Mouse (Mus musculus) heart, embryonic 11.5 days (tissue): ENCODE measurements around the gene Ptprm. TPM values are rescaled to one million over a fixed set of nuclear protein-coding genes. Genes with fewer than 3 reads are reported as not detected.

Experiments
- ATAC-seq: fragments of 200-750 bp; cut with Nextera tagmentation; replicated peaks from 2 replicates; pipeline ENCODE4 v1.8.0; 2017; ENCODE audit warnings: moderate library complexity; ENCODE audit not compliant: insufficient number of reproducible peaks, low FRiP score, low TSS enrichment
- H3K27ac ChIP-seq: fragments of 300-500 bp; sonication (generic); 2 replicates; pipeline ENCODE4 v1.5.1; 2014; ENCODE audit warnings: mild to moderate bottlenecking, low read depth, low read length
- H3K27me3 ChIP-seq: fragments of 300-500 bp; sonication (generic); 2 replicates; pipeline ENCODE4 v1.6.1; 2014; ENCODE audit warnings: mild to moderate bottlenecking, low read length, mixed read lengths; ENCODE audit not compliant: control insufficient read depth, insufficient read depth
- H3K36me3 ChIP-seq: fragments of 300-500 bp; sonication (generic); 2 replicates; pipeline ENCODE4 v1.6.1; 2014; ENCODE audit warnings: mild to moderate bottlenecking, low read length, moderate library complexity, mixed read lengths; ENCODE audit not compliant: control insufficient read depth, insufficient read depth
- H3K4me1 ChIP-seq: fragments of 300-500 bp; sonication (generic); 2 replicates; pipeline ENCODE4 v1.6.1; 2014; ENCODE audit warnings: low read length; ENCODE audit not compliant: control insufficient read depth, insufficient read depth
- H3K4me2 ChIP-seq: fragments of 300-500 bp; sonication (generic); 2 replicates; pipeline ENCODE4 v1.6.1; 2014; ENCODE audit warnings: mild to moderate bottlenecking, moderate library complexity
- H3K4me3 ChIP-seq: fragments of 300-500 bp; sonication (generic); 2 replicates; pipeline ENCODE4 v1.5.1; 2014; ENCODE audit warnings: low read depth, low read length
- H3K9ac ChIP-seq: fragments of 300-500 bp; sonication (generic); 2 replicates; pipeline ENCODE4 v1.6.1; 2014; ENCODE audit warnings: mild to moderate bottlenecking, low read depth, low read length, moderate library complexity
- H3K9me3 ChIP-seq: fragments of 300-500 bp; sonication (generic); replicated peaks from 2 replicates; pipeline ENCODE4 v1.6.1; 2016; ENCODE audit warnings: low read length; ENCODE audit not compliant: control insufficient read depth
- WGBS: fragments of 180-500 bp; shearing (Covaris S2); extraction: QIAGEN DNeasy Blood & Tissue Kit; methylation state at CpG from one replicate; pipeline ENCODE4 v1.1.7; 2014; ENCODE audit not compliant: insufficient replicate concordance; 5-methylcytosine and 5-hydroxymethylcytosine counted together
- polyA plus RNA-seq: library from polyadenylated mRNA; unstranded; fragments of >200 nt; fragmentation: Nextera tagmentation; extraction: Ambion mirVana; gene quantifications from 2 replicates; pipeline ENCODE4 v1.2.1, GENCODE M21; 2014

Ptprm gene
- polyA plus RNA-seq, 1 experiment from 2014 or later = 15.9 TPM

DNA sequence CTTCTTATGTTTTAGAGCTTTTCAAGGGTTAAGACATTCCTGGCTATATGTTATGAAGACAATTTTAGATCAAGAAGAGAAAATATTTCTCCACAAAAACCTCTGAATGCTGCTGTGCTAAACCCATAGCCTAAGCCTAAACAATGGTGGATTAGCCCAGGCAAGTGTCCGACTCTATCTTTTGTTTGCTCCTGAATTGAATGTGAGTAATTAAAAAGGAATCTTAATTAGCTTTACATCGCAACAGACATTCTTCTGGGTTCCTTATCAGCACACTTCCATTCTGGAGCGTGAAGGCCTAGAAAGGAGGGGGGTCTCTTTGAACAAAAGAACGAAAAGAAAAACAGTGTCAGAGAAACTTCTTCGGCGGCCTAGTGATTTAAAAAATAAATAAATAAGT is 439.6 kb downstream of the Ptprm start:
- 32% methylated on average over 6 of the region's 6 CpGs for WGBS
- no peak overlapping the region for H3K27ac ChIP-seq
- no peaks in the 10 kb centered on the region for H3K9me3 ChIP-seq
- no peak for ATAC-seq
- H3K4me1 ChIP-seq = no peaks in the 10 kb centered on the region
- H3K36me3 ChIP-seq = no peaks in the 10 kb centered on the region
- no peak overlapping the region for H3K4me3 ChIP-seq
- no peaks in the 10 kb centered on the region for H3K27me3 ChIP-seq
- H3K9ac ChIP-seq = no peak overlapping the region
- H3K4me2 ChIP-seq = no peak overlapping the region

DNA sequence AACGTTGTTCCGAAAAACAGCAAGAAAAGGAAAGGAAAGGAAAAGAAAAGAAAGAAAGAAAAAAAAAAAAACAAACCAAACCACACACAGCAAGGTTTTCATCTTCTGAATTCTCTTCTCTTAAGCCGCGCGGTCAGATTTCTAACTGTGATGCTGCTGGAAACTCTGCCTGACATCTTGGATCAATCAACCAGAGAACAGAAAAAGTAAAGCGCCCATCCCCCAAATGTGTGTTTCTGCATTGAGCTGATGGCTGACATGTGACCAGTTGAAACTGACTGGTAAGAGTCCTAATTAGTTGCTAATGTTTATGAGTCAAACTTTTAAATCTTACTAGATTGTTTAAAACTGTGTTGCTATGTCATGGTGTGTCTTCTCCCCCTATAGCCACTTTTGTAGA is 441.7 kb downstream of the Ptprm start:
- no peak overlapping the region for H3K4me2 ChIP-seq
- no peaks in the 10 kb centered on the region for H3K4me1 ChIP-seq
- no peak overlapping the region for H3K4me3 ChIP-seq
- H3K9me3 ChIP-seq = no peaks in the 10 kb centered on the region
- no peaks in the 10 kb centered on the region for H3K27me3 ChIP-seq
- H3K27ac ChIP-seq = no peak overlapping the region
- no peak for ATAC-seq
- WGBS = 83% methylated on average over 6 of the region's 6 CpGs
- H3K36me3 ChIP-seq = no peaks in the 10 kb centered on the region
- H3K9ac ChIP-seq = no peak overlapping the region

DNA sequence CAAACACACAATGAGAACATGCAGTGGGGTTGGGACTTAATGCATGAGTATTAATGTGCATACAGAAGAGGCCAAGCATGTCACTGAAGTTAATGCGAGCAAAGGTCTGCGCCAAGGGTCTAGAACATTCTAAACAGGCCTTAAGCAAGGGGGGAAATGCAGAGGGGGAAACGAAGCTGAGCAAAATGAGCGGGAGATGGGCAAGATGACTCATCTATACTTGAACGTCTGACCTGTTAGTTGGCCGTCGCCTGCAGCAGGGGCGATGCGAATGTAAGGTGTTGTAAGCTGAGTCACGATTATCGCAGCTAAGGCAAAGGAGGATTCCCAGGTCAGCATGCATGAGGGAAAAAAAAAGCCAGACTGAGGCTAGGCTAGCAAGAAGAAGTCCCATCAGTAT is 442.1 kb downstream of the Ptprm start:
- Histone ChIP-seq H3K9ac (no peak overlapping the region), H3K4me1 (no peaks in the 10 kb centered on the region), H3K9me3 (no peaks in the 10 kb centered on the region), H3K27me3 (no peaks in the 10 kb centered on the region), H3K4me3 (no peak overlapping the region), H3K4me2 (no peak overlapping the region), H3K36me3 (no peaks in the 10 kb centered on the region), H3K27ac (no peak overlapping the region)
- ATAC-seq = no peak
- 72% methylated on average over 11 of the region's 11 CpGs for WGBS

DNA sequence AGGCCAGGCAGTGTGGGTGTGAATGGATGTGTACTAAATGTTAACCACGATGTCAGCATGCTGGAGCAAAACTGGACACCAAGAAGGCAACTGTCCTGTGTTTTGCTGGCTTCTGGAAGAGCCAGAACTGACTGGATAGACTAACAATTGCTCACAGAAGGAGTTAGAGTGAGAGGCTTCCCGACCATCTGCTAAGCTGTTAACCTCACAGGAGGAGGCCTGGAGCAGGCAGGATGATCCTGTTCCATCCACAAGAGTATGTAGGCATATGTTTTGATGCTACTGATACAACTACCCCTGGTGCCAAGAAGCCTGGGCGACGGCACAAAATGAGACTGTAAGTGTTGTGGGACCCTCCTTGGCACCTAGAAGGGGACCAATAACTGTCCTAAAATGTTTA is 444.4 kb downstream of the Ptprm start:
- no peaks in the 10 kb centered on the region for H3K9me3 ChIP-seq
- H3K4me2 ChIP-seq = no peak overlapping the region

DNA sequence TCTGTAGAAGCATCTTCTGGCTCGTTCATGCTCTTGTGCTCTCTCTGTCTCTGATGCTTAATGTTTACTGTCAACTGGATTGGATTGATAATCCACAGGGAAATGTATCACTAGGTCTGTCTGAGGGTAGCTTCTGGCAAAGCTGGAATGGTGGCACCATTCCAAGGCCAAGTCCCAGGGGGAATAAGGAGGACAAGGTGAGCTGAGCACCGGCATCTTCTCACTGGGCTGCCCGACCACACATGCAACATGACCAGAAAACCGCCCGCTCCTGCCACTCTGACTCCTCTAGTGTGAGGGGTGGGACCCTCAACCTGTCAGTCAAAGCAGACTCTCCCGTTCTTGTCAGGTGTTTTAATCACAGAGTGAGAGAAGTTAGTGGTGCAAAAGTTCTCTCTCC is 445.3 kb downstream of the Ptprm start:
- no peak for ATAC-seq
- Histone ChIP-seq H3K4me3 (no peak overlapping the region), H3K36me3 (no peaks in the 10 kb centered on the region), H3K4me2 (no peak overlapping the region), H3K27me3 (no peaks in the 10 kb centered on the region), H3K9ac (no peak overlapping the region), H3K27ac (no peak overlapping the region), H3K9me3 (no peaks in the 10 kb centered on the region), H3K4me1 (no peaks in the 10 kb centered on the region)
- WGBS = 78% methylated on average over 6 of the region's 6 CpGs

More for the DNA sequence above, 444.4 kb downstream of the Ptprm start:
- 64% methylated on average over 4 of the region's 4 CpGs for WGBS
- no peak overlapping the region for H3K27ac ChIP-seq
- no peaks in the 10 kb centered on the region for H3K27me3 ChIP-seq
- H3K9ac ChIP-seq = no peak overlapping the region
- no peak overlapping the region for H3K4me3 ChIP-seq
- no peak for ATAC-seq
- H3K36me3 ChIP-seq = no peaks in the 10 kb centered on the region
- no peaks in the 10 kb centered on the region for H3K4me1 ChIP-seq

DNA sequence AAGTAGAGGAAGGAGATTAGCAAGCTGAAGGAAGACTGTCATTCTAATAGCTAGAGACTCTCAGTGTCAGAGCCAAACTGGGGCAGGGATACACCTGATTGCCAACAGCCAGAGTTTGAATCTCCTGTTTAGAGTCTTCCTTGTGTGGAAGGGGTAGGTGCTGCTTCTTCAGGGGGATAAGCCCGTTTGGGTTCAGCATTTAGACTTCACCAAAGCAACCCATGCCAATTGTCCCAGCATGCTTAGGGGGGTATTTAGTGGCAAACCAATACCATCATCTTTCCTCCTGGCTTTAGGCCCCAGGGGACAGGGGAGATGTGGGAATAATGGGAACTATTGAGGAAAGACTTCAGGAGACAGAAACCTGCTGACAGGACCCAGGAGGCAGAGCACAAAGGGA is 460.1 kb downstream of the Ptprm start:
- Histone ChIP-seq H3K9ac (no peak overlapping the region), H3K27ac (no peak overlapping the region), H3K4me2 (no peak overlapping the region), H3K4me3 (no peak overlapping the region), H3K27me3 (no peaks in the 10 kb centered on the region), H3K9me3 (no peaks in the 10 kb centered on the region), H3K4me1 (no peaks in the 10 kb centered on the region), H3K36me3 (no peaks in the 10 kb centered on the region)
- ATAC-seq = no peak
- 62% methylated on average over 1 of the region's 1 CpGs for WGBS

DNA sequence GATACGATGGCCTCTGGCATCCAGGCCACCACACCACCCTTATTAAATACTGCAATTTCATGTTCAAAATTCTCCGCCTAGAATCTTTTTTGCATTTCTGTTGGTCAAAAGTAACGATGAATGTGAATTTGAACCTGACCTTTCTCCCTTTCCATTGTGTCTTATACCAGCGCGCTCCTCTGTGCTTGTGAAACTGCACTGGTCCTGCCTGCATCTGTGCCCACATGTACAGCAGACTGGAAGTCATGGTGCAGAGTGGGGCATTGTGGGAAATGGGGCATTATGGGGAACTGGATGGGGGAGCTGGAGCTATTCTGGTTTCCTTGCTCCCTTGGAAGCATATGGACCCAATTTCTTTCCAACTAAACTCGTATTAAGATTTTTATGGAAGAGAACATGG is 462.3 kb downstream of the Ptprm start:
- no peak for ATAC-seq
- no peaks in the 10 kb centered on the region for H3K9me3 ChIP-seq
- no peaks in the 10 kb centered on the region for H3K4me1 ChIP-seq
- H3K27me3 ChIP-seq = no peaks in the 10 kb centered on the region
- H3K4me2 ChIP-seq = no peak overlapping the region
- H3K9ac ChIP-seq = no peak overlapping the region
- no peak overlapping the region for H3K4me3 ChIP-seq
- H3K36me3 ChIP-seq = no peaks in the 10 kb centered on the region
- H3K27ac ChIP-seq = no peak overlapping the region
- WGBS = 92% methylated on average over 6 of the region's 6 CpGs

DNA sequence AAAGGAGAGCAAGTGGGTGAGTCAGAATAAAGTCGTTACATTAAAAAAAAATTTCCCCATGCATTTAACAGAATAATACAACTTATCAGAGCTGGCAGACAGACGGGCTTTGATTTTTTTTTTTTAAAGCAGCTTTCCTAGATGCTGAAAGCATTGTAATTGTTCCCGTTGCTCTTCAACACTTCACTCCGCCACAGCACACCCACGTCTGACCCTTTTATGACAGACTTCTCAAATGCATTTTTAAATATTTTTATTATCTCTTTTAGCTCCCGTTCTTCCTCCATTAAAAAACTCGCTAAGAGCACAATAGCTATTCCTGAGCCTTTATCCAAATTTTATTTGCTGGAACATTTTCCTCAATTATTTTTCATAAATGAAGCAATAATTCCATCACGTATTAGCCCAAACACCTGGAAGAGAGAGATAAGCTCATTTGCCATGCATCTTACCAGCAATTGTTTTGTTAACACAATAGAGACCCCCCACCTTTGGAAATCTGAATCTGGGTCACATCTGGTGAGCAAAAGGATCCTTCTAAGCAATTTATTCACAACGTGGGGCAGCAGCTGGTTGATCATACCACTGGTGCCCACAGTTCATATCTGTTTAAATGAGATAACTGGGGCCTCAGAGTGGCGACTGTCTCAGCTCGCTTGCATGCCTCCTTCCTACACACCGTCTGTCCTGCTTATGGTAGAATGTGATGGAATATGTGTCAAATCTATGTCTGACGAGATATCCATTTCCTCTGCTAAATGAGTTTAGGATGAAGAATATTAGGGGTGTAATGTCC is 463.0 kb downstream of the Ptprm start:
- H3K9me3 ChIP-seq = no peaks in the 10 kb centered on the region
- H3K9ac ChIP-seq = no peak overlapping the region
- H3K36me3 ChIP-seq = no peaks in the 10 kb centered on the region
- 75% methylated on average over 13 of the region's 13 CpGs for WGBS
- no peak overlapping the region for H3K27ac ChIP-seq
- H3K4me2 ChIP-seq = no peak overlapping the region
- no peaks in the 10 kb centered on the region for H3K4me1 ChIP-seq
- H3K27me3 ChIP-seq = no peaks in the 10 kb centered on the region
- no peak for ATAC-seq
- no peak overlapping the region for H3K4me3 ChIP-seq

DNA sequence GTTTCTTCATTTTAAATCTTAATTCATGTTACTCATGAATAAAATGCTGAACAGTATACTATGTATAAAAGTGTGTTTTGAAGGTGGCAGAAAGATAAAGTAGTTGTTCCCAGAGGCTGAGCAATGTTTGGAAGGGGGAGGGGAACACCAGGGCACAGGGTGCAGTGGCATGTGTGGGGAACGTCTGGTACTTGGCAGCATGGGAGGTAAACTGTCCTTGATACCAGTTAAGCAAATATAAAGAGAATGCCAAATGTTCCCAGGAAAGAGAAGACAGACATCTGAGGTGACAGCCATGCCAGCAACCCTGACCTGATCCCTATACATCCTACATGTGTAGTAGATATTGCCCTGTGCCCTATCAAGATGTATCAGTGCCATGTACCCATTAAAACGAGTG is 472.0 kb downstream of the Ptprm start:
- Histone ChIP-seq H3K9me3 (no peaks in the 10 kb centered on the region), H3K27me3 (no peaks in the 10 kb centered on the region), H3K9ac (no peak overlapping the region), H3K27ac (no peak overlapping the region), H3K36me3 (no peaks in the 10 kb centered on the region), H3K4me1 (no peaks in the 10 kb centered on the region), H3K4me2 (no peak overlapping the region), H3K4me3 (no peak overlapping the region)
- WGBS = 60% methylated on average over 2 of the region's 2 CpGs
- no peak for ATAC-seq
